Mouse (Mus musculus) ES-Bruce4 (cell line): ENCODE results near the gene Anxa4.

Source experiments
- CTCF ChIP-seq: IDR thresholded peaks from one replicate; pipeline ENCODE4 v1.8.1; 2011; ENCODE audit warnings: low read depth, low read length
- EP300 ChIP-seq: IDR thresholded peaks from 2 replicates; pipeline ENCODE4 v1.6.1; 2011; ENCODE audit warnings: low read depth, low read length; ENCODE audit not compliant: insufficient read depth
- POLR2A ChIP-seq: IDR thresholded peaks from one replicate; pipeline ENCODE4 v1.8.1; 2011; ENCODE audit warnings: low read length; ENCODE audit not compliant: insufficient read depth

DNA sequence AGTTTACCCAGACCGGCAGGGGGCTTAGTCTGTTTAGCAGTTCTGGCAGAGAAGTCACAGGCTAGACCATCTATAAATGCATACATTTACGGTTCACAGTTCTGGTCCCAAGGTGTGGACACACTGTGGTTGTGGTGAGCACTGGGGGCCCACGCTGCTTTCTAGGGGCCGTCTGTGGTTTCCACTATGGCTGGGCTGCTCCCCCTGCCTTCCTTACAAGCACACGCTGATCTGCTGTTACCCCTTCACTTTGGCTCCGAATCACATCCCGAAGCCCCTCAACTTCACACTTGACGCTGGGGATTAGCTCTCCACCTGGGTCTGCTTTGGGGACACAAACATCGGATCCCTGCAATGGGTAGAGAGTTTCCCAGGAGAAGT is 29.7 kb upstream of the Anxa4 start:
- TF ChIP-seq CTCF (no peak), EP300 (no peak), POLR2A (no peak)
